Mouse (Mus musculus) frontal cortex, adult 2 months (tissue): ENCODE data around the gene Ypel2. TPM values are rescaled to one million over a fixed set of nuclear protein-coding genes. Genes with fewer than 3 reads are reported as not detected.
A peak's percentile ranks its signal among the peaks of the same experiment; 100 is the strongest.

Source experiments
- DNase-seq, 2 experiments: peaks; one replicate each; pipeline ENCODE4 v3.0.0; 2022; ENCODE audit warnings: low spot score in 1 of 2; ENCODE audit errors: extremely low spot score in 1 of 2
- polyA plus RNA-seq: library from polyadenylated mRNA; depleted of rRNA; stranded (reverse); fragments of >200 nt; gene quantifications from 2 replicates; pipeline ENCODE4 v1.2.3, GENCODE M21; 2012

Gene Ypel2
- polyA plus RNA-seq, 1 experiment = 34.9 TPM

DNA sequence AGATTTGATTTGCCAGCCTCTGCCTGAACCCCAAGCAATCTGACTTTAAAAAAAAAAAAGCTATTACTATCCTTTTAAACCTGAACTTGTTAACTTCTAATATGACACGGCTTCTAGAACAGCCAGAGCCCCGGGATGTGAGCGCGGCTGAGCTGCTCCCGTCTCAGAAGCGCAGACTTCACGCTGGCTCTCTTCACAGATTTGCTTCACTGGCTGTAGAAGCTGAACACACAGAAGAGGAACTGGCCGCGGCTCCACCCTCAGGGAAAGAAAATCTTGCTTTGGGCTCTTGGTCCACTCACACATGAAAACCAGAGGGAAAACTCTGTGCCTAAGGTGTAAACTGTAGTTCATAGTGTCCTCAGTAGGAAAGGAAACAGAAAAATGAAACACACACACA, 56.6 kb downstream of the Ypel2 start:
- DNase-seq = no peak

- DNase-seq = no peak
These were observed 58.6 kb downstream of the Ypel2 start for GRCm38 (mm10) chr11:86934895-86935294.

- no peak for DNase-seq
These were observed 61.3 kb downstream of the Ypel2 start for GRCm38 (mm10) chr11:86932201-86932600.

- peak; percentile 65 to 85 for DNase-seq
These were observed 62.8 kb downstream of the Ypel2 start for GRCm38 (mm10) chr11:86930636-86931180.

DNA sequence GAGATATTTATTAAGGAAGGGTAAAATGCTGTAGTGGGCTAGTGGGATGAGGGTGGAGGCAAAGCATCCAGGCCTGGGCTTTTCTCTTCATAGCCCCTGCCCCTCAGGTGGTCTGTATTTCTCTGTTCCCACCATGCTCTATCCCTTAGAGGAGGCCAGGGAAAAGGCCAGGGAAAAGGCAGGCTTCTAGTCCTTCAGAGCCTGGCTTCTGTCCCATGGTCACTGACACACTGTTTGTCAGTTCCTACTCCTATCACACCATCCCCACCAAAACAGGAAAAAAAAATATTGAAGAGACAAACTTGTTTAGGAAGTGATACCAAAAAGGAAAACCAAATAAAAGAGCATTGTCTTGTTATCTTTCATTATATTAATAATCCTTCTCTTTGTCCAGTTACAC, 63.5 kb downstream of the Ypel2 start:
- no peak for DNase-seq

GRCm38 (mm10) chr11:86929531-86929930, 64.0 kb downstream of the Ypel2 start:
- no peak for DNase-seq

- no peak for DNase-seq
These were observed 68.3 kb downstream of the Ypel2 start for GRCm38 (mm10) chr11:86925085-86925638.

- no peak for DNase-seq
These were observed 68.9 kb downstream of the Ypel2 start for GRCm38 (mm10) chr11:86924629-86925028.

DNA sequence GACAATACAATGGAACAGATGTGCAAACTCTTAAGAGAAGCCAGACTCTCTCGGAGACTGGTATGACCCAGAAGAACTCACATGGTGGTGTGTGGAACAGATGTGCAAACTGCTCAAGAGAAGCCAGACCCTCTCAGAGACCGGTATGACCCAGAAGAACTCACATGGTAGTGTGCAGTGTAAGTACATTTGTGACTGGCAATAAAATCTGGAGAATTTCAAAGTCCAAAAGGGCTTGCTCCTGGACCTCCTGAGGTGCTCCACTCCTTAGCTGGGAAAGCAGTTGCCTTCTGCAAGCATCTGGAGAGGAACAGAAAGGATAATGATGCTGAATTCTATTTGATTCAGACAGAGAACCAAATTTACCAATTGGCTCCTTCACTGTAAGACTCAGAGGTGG, 69.9 kb downstream of the Ypel2 start:
- no peak for DNase-seq

GRCm38 (mm10) chr11:86922029-86922428, 71.5 kb downstream of the Ypel2 start:
- no peak for DNase-seq

- DNase-seq = no peak
These were observed 72.2 kb downstream of the Ypel2 start for GRCm38 (mm10) chr11:86921335-86921734.

DNA sequence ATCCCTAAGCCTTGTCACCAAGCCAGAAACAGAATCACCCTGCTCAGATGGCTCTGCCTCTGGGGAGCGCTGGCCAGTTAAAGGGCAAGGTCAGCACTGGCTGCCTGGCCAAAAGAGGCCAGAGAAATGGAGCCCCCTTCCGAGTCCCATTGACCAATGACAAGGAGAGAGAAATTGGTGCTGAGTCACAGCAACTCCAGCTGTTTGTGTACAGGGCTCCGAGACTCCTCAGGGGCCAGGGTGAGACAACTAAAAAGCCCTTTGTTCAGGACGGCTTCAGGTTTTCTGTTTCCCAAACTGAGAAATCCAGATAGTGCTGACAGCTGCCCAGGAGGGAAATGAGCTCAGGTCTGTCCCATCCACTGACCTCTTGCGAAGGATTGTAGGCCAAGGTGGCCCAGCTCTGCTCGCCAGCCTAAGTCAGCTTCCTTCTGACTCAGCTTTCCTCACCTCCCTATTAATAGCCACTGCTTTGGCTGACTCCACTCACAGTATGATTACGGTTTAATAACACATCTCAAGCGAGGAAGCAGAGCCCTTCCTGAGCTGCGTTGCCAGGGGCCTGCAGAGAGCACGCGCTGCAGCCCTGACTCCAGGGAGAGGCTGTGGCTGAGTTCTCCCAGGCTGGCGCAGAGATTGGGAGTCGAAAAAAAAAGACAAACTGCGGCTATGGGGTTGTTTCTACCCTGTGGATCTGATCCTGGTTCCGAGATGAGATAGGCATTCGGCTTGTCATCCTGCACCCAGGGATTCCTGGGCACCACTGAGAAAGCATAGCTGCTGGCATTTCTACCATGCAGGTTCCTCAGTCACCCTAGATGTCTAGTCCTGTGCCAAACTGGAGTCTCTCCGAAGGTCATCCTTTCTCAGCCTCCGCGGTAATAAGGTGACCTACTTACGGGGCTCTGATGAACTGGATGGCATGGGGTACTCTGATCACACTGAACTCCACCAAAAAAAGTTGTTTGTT, 73.1 kb downstream of the Ypel2 start:
- peak in 1 of 2 experiments; percentile 47 for DNase-seq

- DNase-seq = no peak
These were observed 74.0 kb downstream of the Ypel2 start for GRCm38 (mm10) chr11:86919468-86919867.

GRCm38 (mm10) chr11:86917536-86917935, 76.0 kb downstream of the Ypel2 start:
- DNase-seq = no peak

GRCm38 (mm10) chr11:86916596-86917249, 76.8 kb downstream of the Ypel2 start:
- DNase-seq = peak in 1 of 2 experiments; percentile 57

DNA sequence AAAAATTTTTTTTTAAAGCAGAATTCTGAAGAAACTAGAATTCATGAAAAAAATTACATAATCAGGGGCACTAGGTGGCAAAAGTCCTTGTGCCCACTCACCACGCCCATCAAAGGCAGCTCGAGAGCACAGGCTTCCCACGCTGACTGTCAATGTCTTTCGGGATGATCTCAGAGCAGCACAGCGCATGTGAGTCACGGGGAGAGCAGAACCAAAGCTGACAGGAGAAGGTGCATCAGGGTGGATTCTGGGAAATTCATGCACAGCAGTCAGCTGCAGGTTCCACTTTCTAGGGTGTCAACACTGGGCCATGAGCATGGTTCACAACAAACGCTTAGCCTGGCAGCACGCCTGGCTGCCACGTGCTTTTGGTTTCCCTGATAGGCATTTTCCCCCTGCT, 79.2 kb downstream of the Ypel2 start:
- DNase-seq = peak; percentile 69 to 76

- DNase-seq = no peak
These were observed 83.3 kb downstream of the Ypel2 start for GRCm38 (mm10) chr11:86910244-86910643.

GRCm38 (mm10) chr11:86909028-86909427, 84.5 kb downstream of the Ypel2 start:
- no peak for DNase-seq

GRCm38 (mm10) chr11:86907889-86908590, 85.5 kb downstream of the Ypel2 start:
- no peak for DNase-seq
